Mouse (Mus musculus): ENCODE data around the gene Lrig2. TPM values are rescaled to one million over a fixed set of nuclear protein-coding genes. Genes with fewer than 3 reads are reported as not detected.

Lrig2 gene
- polyA plus RNA-seq, 1 experiment = 2.7 TPM

DNA sequence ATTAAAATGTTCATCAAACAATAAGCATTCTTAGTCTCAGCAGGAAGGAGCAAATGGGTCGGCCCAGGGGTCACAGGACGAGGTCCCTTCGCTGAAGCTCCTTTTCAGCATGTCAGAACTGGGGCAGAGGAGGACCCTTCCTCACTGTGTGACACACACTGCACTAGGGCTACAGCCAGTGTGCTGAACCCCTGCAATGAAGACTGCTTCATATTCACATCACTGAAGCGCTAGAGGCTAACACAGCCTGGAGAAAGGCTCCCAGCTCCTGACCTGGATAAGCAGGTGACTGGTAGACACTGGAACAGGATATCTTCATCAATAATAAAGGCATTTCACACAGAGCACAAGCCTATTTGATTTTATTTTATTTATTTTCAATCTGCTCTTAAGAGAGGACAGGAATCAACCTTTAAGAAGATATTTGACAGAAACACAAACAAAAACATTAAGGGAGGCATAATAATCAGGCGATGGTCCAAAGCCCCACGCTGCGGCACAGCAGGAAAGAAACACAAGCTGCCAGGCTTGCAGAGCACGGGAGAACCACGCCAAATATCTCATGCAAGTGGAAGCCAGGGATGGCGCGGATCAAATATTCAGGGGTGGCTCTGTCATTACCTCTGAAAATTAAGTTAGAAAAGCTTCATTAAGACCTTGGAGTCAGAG lies 115.5 kb downstream of the Lrig2 start:
- Histone ChIP-seq H3ac (ENCODE audit: control insufficient read depth, insufficient read length, low read depth) (no peak overlapping the region), H3K79me2 (ENCODE audit: control insufficient read depth, insufficient read depth) (no peaks in the 10 kb centered on the region), H3K4me3 (ENCODE audit: insufficient read depth, poor library complexity, severe bottlenecking) (no peak overlapping the region), H3K27me3 (ENCODE audit: control insufficient read depth, insufficient read depth, insufficient read length) (no peaks in the 10 kb centered on the region), H3K36me3 (ENCODE audit: control insufficient read depth, insufficient read depth) (no peaks in the 10 kb centered on the region), H3K79me3 (ENCODE audit: low read depth) (no peaks in the 10 kb centered on the region)
- no peak for TF ChIP-seq USF1 (IDR thresholded peaks at IDR 0.05; ENCODE audit: low read depth)
- no peak for TF ChIP-seq MYOG (IDR thresholded peaks at IDR 0.05; ENCODE audit: control insufficient read depth, extremely low read depth, insufficient read length)

DNA sequence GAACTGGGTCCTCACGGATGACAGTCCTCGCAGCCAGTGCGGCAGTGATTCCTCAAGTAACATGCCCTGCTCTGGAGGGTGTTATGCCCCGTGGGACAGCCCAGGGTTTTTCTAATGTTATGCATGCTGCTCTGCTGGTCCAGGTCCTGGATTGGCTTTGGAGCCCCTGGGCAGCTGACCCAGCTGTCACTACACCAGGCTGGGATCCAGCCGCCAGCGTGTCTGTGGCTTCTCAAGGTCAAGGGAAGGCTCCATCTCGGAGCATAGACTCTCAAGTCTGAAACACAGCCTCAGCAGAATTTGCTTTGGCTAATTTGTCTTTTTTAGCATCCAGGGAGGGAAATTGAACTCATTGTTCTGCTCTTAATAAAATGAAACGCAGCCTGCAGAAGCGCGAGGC lies 121.6 kb downstream of the Lrig2 start:
- Histone ChIP-seq H3K27me3 (ENCODE audit: control insufficient read depth, insufficient read depth, insufficient read length) (no peaks in the 10 kb centered on the region), H3ac (ENCODE audit: control insufficient read depth, insufficient read length, low read depth) (no peak overlapping the region), H3K4me3 (ENCODE audit: insufficient read depth, poor library complexity, severe bottlenecking) (no peak overlapping the region), H3K79me3 (ENCODE audit: low read depth) (no peaks in the 10 kb centered on the region), H3K79me2 (ENCODE audit: control insufficient read depth, insufficient read depth) (no peaks in the 10 kb centered on the region), H3K36me3 (ENCODE audit: control insufficient read depth, insufficient read depth) (no peaks in the 10 kb centered on the region)
- TF ChIP-seq MYOG (IDR thresholded peaks at IDR 0.05; ENCODE audit: control insufficient read depth, extremely low read depth, insufficient read length) = no peak
- no peak for TF ChIP-seq FOSL1 (IDR thresholded peaks at IDR 0.05; ENCODE audit: insufficient read depth, low read length, poor library complexity, severe bottlenecking)
- TF ChIP-seq CEBPB (IDR thresholded peaks at IDR 0.05; ENCODE audit: low read depth) = no peak
- TF ChIP-seq MYOD1 (IDR thresholded peaks at IDR 0.05; ENCODE audit: control insufficient read depth, insufficient read length, low read depth) = no peak
- no peak for TF ChIP-seq USF1 (IDR thresholded peaks at IDR 0.05; ENCODE audit: low read depth)
- no peak for TF ChIP-seq MAX (IDR thresholded peaks at IDR 0.05)
- no peak for TF ChIP-seq CTCF (IDR thresholded peaks at IDR 0.05; ENCODE audit: control insufficient read depth, insufficient read depth, insufficient read length)

DNA sequence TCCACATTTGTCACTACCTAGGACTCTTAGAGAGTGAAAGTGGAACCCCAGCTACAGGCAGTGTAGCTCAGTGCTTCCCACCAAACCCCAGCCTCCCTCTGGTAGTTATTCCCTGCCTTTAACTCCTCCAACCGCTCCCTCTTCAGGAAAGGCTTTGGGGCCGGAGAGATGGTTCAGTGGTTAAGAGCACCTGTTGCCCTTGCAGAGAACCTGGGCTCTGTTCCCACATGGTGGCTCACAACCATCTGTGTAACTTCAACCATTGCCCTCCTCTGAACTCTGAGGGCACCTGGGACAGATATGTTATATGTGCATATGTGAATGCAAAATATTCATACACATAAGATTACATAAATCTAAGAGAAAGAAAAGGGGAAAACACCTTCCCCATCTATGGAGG lies 122.3 kb downstream of the Lrig2 start:
- Histone ChIP-seq H3K79me3 (ENCODE audit: low read depth) (no peaks in the 10 kb centered on the region), H3ac (ENCODE audit: control insufficient read depth, insufficient read length, low read depth) (no peak overlapping the region), H3K36me3 (ENCODE audit: control insufficient read depth, insufficient read depth) (no peaks in the 10 kb centered on the region), H3K79me2 (ENCODE audit: control insufficient read depth, insufficient read depth) (no peaks in the 10 kb centered on the region), H3K4me3 (ENCODE audit: insufficient read depth, poor library complexity, severe bottlenecking) (no peak overlapping the region), H3K27me3 (ENCODE audit: control insufficient read depth, insufficient read depth, insufficient read length) (no peaks in the 10 kb centered on the region)
- TF ChIP-seq CTCF (IDR thresholded peaks at IDR 0.05; ENCODE audit: control insufficient read depth, insufficient read depth, insufficient read length) = no peak
- TF ChIP-seq USF1 (IDR thresholded peaks at IDR 0.05; ENCODE audit: low read depth) = no peak
- no peak for TF ChIP-seq FOSL1 (IDR thresholded peaks at IDR 0.05; ENCODE audit: insufficient read depth, low read length, poor library complexity, severe bottlenecking)
- TF ChIP-seq MYOD1 (IDR thresholded peaks at IDR 0.05; ENCODE audit: control insufficient read depth, insufficient read length, low read depth) = no peak
- TF ChIP-seq MYOG (IDR thresholded peaks at IDR 0.05; ENCODE audit: control insufficient read depth, extremely low read depth, insufficient read length) = no peak
- TF ChIP-seq CEBPB (IDR thresholded peaks at IDR 0.05; ENCODE audit: low read depth) = no peak
- no peak for TF ChIP-seq MAX (IDR thresholded peaks at IDR 0.05)

DNA sequence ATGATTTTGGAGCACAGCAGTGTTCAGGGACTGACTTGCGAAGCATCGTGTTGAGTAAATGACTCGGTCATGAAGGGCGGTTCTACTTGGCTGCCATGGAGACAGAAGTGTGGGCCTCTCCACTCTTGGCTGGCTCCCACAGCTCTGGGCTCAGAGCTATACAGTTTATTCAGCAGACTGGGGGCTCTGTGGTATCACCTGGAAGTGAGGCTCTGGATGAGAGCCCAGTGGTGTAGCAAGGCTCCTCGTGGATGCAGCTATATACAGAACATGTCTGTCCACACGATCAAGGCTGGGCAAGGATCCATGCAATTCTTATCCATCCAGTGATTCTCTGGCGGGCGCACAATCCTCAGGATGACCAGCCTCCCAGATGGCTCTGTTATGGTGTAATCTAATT lies 126.1 kb downstream of the Lrig2 start:
- no peaks in the 10 kb centered on the region for H3K27me3 ChIP-seq (ENCODE audit: control insufficient read depth, insufficient read depth, insufficient read length)
- H3K79me2 ChIP-seq (ENCODE audit: control insufficient read depth, insufficient read depth) = no peaks in the 10 kb centered on the region
- no peak overlapping the region for H3ac ChIP-seq (ENCODE audit: control insufficient read depth, insufficient read length, low read depth)
- no peaks in the 10 kb centered on the region for H3K36me3 ChIP-seq (ENCODE audit: control insufficient read depth, insufficient read depth)
- no peak overlapping the region for H3K4me3 ChIP-seq (ENCODE audit: insufficient read depth, poor library complexity, severe bottlenecking)
- TF ChIP-seq FOSL1 (IDR thresholded peaks at IDR 0.05; ENCODE audit: insufficient read depth, low read length, poor library complexity, severe bottlenecking) (no peak), MYOG (IDR thresholded peaks at IDR 0.05; ENCODE audit: control insufficient read depth, extremely low read depth, insufficient read length) (no peak), MAX (IDR thresholded peaks at IDR 0.05) (no peak), CTCF (IDR thresholded peaks at IDR 0.05; ENCODE audit: control insufficient read depth, insufficient read depth, insufficient read length) (no peak), MYOD1 (IDR thresholded peaks at IDR 0.05; ENCODE audit: control insufficient read depth, insufficient read length, low read depth) (no peak), USF1 (IDR thresholded peaks at IDR 0.05; ENCODE audit: low read depth) (no peak), CEBPB (IDR thresholded peaks at IDR 0.05; ENCODE audit: low read depth) (no peak)
- H3K79me3 ChIP-seq (ENCODE audit: low read depth) = no peaks in the 10 kb centered on the region

DNA sequence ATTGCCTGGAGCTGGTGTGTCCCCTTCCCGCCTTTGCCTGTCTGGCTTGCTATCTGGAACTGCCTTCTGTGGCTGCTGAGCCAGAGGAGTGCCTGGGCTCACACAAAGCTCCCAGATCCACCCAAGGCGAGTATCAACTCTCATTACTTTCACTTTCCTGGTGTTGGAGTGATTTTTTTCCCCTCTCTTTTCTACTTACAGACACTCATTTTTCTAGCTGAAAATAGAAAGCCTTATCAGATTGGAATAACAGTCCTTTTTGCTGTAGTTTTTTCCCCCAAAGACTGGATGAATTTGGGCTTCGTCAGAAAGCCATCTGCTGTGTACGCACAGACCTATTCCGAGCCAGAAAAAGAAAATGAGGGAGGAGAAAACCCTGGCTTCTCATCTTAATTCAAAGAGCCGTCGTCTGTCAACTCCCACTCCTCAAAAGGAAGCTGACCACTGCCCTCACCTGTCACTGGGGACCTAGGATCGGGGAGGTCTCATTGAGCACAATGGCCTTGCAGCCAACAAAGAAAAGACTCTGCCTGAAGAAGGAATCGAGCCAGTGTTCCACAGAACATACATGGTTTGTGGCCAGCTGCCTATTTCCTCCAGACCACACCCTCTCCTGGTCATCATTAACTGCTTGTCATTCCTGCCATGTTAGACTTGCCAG lies 127.9 kb downstream of the Lrig2 start:
- Histone ChIP-seq H3K4me3 (ENCODE audit: insufficient read depth, poor library complexity, severe bottlenecking) (peak overlapping the region; percentile 7), H3K79me3 (ENCODE audit: low read depth) (no peaks in the 10 kb centered on the region), H3K27me3 (ENCODE audit: control insufficient read depth, insufficient read depth, insufficient read length) (no peaks in the 10 kb centered on the region), H3K79me2 (ENCODE audit: control insufficient read depth, insufficient read depth) (no peaks in the 10 kb centered on the region), H3K36me3 (ENCODE audit: control insufficient read depth, insufficient read depth) (no peaks in the 10 kb centered on the region), H3ac (ENCODE audit: control insufficient read depth, insufficient read length, low read depth) (peak overlapping the region; percentile 59)
- TF ChIP-seq FOSL1 (IDR thresholded peaks at IDR 0.05; ENCODE audit: insufficient read depth, low read length, poor library complexity, severe bottlenecking) (no peak), USF1 (IDR thresholded peaks at IDR 0.05; ENCODE audit: low read depth) (no peak)

DNA sequence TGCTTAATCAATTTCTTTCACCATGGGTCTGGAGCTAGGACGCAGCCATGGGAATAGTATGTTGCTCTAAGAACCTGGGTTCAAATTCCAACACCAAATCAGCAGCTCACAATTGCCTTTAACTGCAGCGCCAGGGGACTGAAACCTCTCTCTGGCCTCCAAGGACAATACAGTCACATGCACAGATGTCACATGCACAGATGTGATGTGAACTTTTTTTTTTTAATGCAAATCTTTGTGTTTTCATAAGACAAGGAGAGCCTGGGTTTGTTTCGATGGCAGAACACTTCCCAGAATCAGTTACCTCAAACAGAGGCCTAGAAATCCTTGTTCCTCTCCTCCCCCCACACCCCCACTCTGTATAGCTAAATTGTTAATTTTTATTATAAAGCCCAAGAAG lies 133.5 kb downstream of the Lrig2 start:
- Histone ChIP-seq H3K79me3 (ENCODE audit: low read depth) (no peaks in the 10 kb centered on the region), H3K27me3 (ENCODE audit: control insufficient read depth, insufficient read depth, insufficient read length) (no peaks in the 10 kb centered on the region), H3K4me3 (ENCODE audit: insufficient read depth, poor library complexity, severe bottlenecking) (no peak overlapping the region), H3ac (ENCODE audit: control insufficient read depth, insufficient read length, low read depth) (no peak overlapping the region), H3K36me3 (ENCODE audit: control insufficient read depth, insufficient read depth) (no peaks in the 10 kb centered on the region), H3K79me2 (ENCODE audit: control insufficient read depth, insufficient read depth) (no peaks in the 10 kb centered on the region)
- no peak for TF ChIP-seq FOSL1 (IDR thresholded peaks at IDR 0.05; ENCODE audit: insufficient read depth, low read length, poor library complexity, severe bottlenecking)
- TF ChIP-seq MAX (IDR thresholded peaks at IDR 0.05) = no peak
- TF ChIP-seq MYOG (IDR thresholded peaks at IDR 0.05; ENCODE audit: control insufficient read depth, extremely low read depth, insufficient read length) = no peak
- TF ChIP-seq CTCF (IDR thresholded peaks at IDR 0.05; ENCODE audit: control insufficient read depth, insufficient read depth, insufficient read length) = no peak
- no peak for TF ChIP-seq USF1 (IDR thresholded peaks at IDR 0.05; ENCODE audit: low read depth)
- TF ChIP-seq CEBPB (IDR thresholded peaks at IDR 0.05; ENCODE audit: low read depth) = no peak
- TF ChIP-seq MYOD1 (IDR thresholded peaks at IDR 0.05; ENCODE audit: control insufficient read depth, insufficient read length, low read depth) = no peak

Measured in C2C12 (cell line).